Mouse (Mus musculus) kidney, postnatal 36 days (tissue): ENCODE measurements around the gene Cpeb3.

Source experiments
- DNase-seq, 2 experiments: peaks; one replicate each; pipeline ENCODE4 v3.0.0; 2021 to 2022; ENCODE audit warnings: mixed read lengths in 2 of 2

The Cpeb3 gene

DNA sequence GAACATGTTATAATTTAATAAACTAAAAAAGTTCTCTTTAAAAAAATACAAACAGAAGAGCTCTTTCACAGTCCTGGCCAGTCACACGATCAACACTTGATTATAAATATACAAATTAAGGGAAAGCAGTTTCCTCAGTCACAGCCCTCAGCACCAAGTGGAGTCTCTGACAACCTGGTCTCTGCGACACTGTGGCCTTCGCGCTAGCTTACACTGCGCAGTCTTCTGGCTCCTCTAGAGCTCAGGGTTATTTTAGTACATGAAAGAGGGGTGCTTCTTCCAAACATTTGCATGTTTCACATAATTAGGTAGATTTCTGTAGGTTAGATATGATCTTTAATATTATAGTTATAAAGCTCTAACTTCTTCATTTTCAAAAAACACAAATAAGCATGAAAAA lies 186.3 kb downstream of the Cpeb3 start:
- no peak for DNase-seq

DNA sequence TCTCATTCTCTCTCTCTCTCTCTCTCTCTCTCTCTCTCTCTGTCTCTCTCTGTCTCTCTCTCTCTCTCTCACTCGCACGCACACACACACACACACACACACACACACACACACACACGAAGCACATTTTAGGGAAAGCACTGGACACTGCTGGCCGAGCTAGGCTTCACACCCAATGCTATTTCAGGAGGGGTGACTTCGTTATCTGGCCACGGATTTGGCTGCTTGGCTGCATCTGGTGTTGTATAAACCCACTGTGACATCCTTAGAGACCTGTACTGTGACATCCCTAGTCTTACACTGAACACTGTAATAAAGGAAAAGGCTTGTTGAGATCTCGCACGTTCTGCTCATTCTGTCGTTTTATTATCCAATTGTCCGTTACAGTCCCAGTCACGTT lies 187.4 kb downstream of the Cpeb3 start:
- DNase-seq = no peak

DNA sequence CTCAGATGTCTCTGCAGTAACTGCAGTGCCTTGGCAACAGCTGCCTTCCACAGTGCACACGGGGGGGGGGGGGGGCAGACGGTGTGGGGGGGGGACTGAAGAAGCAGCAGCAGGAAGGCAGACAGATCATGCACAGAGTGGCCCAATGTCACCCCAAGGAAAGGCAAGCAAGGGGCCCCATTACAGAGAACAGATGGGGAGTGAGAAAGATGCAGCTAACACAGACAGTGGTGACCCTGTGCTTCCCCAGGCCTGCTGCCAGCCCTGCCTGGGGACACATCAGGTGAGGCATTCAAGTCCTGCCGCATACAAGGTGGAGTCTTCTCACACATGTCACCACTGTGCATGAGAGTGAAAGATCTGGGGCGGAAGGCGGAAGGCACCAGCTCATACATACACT lies 187.9 kb downstream of the Cpeb3 start:
- no peak for DNase-seq

DNA sequence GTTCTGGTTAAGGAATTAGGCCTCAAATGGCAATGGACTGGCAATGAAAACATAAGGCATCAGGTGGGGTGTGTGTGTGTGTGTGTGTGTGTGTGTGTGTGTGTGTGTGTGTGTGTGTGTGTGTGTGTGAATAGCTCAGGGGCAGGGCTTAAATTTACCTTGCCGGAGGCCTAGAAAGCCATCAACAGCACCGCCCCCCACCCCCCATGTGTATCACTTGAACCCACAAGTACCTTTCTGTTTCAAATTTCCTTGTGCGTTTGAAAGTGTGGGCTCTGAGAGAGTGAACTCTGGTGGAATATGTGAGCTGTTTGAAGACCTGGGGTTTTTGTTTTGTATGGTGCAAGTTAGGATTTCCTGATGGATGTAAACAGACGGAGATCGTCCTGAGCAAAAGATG lies 189.5 kb downstream of the Cpeb3 start:
- no peak for DNase-seq

DNA sequence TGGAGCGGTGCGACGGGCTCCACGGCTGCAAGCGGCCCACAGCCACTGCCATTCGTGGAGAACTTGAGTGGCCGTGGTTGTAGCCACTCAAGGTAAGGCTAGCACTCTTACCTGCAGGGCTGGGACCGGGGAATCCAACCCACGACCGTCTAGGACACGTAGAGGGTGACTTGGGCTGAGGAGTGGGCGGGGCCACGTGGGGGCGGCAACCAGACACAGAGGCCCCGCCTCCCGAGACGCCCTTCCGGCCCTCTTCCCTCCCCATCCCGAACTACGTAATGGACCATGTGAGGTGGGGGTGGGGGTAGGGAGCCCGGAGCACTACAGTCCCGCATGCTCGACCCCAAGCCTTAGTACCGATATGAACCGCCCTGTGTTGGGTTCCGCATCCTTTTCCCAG lies 190.0 kb downstream of the Cpeb3 start:
- peak; percentile 24 to 79 for DNase-seq

DNA sequence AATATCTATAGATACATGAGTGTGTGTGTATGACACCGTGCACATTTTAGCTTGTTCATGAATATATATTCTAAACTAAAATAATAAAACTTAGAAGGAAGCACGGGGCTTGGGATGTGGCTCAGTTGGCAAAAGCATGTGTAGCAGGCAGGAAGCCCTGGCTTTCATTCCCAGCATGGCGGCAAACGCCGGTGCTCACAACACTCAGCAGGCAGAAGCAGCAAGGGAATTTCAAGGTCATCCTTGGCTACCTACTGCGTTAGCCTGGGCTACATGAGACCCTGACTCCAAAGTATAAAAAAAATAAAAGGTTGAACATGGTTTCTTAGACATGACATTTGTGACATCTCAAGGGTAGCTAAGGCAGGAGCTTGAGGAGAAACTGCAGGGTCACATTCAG lies 191.5 kb downstream of the Cpeb3 start:
- no peak for DNase-seq

DNA sequence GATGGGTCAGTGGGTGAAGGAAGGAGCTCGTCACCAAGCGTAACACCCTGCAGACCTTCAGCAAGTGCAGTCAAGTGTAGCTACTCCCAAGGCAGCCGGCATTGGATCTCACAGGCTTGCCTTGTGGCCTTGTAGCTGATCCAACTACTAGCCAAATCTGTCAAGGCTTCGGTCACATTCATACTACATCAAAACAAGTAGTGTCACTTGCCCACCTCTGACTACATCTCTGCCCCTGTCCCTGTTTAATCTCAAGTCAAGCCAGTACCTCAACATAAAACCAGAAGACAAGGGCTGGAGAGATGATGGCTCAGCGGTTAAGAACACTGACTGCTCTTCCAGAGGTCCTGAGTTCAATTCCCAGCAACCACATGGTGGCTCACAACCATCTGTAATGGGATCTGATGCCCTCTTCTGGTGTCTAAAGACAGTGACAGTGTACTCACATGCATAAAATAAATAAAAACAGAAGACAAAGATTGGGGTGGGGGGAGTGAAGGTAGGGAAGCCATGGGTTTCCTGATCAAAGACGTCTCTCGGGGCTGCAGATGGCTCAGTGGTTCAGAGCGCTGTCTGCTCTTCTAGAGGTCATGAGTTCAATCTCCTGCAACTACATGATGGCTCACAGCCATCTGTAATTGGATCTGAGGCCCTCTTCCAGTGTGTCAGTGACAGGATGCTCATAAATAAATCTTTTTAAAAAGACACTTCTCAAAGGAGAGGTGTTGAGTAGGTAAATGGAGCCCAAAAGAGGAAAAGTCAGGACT lies 194.0 kb downstream of the Cpeb3 start:
- no peak for DNase-seq

DNA sequence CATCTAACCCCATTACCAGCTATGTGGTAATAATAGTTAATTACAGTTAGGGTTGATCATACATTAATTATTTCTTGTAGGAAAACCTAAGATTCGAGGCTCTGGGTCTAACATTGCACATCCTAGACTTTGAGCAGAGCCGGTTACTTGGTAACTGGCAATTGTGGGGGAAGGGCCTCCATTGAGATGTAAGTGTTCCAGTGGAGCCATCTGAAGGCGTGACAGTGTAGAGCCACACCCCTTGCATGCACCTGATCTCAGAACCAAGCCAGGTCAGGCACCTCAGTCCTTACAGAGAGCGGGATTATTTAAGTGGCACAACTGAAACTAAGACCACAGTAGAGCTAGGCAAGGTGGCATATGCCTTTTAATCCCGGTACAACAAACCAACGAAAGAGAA lies 194.9 kb downstream of the Cpeb3 start:
- DNase-seq = peak; percentile 47 to 65

DNA sequence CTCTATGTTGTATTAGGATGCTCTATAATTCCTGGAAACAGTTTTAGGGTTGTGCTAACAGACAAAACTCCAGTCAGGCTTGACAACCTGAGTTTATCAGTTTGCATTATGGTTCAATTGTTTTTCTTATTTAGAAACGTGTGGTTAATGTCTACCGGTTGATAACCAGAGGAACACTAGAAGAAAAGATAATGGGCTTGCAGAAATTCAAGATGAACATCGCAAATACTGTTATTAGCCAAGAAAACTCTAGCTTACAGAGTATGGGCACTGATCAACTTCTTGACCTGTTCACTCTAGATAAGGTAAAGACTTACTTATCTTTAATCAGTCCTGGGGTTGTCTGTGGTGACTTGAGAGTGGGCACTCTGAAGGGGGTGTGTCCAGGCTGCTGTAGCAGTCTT lies 198.5 kb downstream of the Cpeb3 start:
- DNase-seq = no peak

DNA sequence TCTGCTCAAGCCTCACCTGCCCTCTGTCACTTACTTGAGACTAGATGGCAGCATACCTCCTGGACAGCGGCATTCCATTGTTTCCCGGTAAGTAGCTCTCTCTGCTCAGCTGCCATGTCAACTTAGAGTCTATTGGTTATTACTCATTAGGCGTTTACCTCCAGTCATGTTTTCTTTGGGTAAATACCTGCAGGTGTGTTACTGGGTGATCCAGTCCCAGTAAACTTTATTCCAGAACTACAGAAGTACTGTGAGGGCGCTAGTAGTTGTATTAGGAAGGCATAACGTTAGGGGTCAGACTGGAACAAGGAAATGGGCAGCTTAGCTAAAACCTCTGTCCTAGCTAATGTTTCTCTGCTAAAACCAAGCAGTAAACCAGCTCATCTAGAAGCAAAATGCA lies 203.8 kb downstream of the Cpeb3 start:
- DNase-seq = no peak
